Mouse (Mus musculus): ENCODE data around the gene Cyp4a10.
"Not testable (repeated sequence)": the region's sequence is repeated elsewhere in the genome, so short reads cannot be mapped to it uniquely, and the experiment has no call there.

Gene Cyp4a10

GRCm38 (mm10) chr4:115518000-115518399 lies at the start of gene Cyp4a10:
Gene Cyp4a10 (plus strand): TSS chr4:115518264.
- DNase-seq, result not testable (repeated sequence)

- DNase-seq, result not testable (repeated sequence)
Observed at GRCm38 (mm10) chr4:115473585-115473984, 44.5 kb upstream of the Cyp4a10 start.

GRCm38 (mm10) chr4:115476051-115476450 lies 42.0 kb upstream of the Cyp4a10 start:
- not testable (repeated sequence) for DNase-seq

GRCm38 (mm10) chr4:115481006-115481652 lies 36.9 kb upstream of the Cyp4a10 start:
- no peak for DNase-seq

GRCm38 (mm10) chr4:115496001-115496400 lies 22.1 kb upstream of the Cyp4a10 start, which contains the start of gene Cyp4a14:
Gene Cyp4a14 (minus strand): TSS chr4:115496142.
- DNase-seq, result no peak

GRCm38 (mm10) chr4:115497466-115497865 lies 20.6 kb upstream of the Cyp4a10 start:
- no peak for DNase-seq

- not testable (repeated sequence) for DNase-seq
Observed at GRCm38 (mm10) chr4:115513964-115514363, 4.1 kb upstream of the Cyp4a10 start.

GRCm38 (mm10) chr4:115519444-115519843 lies 1.4 kb downstream of the Cyp4a10 start:
- no peak for DNase-seq

GRCm38 (mm10) chr4:115521766-115522165 lies 3.7 kb downstream of the Cyp4a10 start:
- no peak for DNase-seq

- no peak for DNase-seq
Observed at GRCm38 (mm10) chr4:115545101-115545500, 27.0 kb downstream of the Cyp4a10 start.

- no peak for DNase-seq
Observed at GRCm38 (mm10) chr4:115546141-115546828, 28.2 kb downstream of the Cyp4a10 start.

GRCm38 (mm10) chr4:115552726-115553125 lies 34.7 kb downstream of the Cyp4a10 start:
- no peak for DNase-seq

- no peak for DNase-seq
Observed at GRCm38 (mm10) chr4:115555513-115555912, 37.4 kb downstream of the Cyp4a10 start.

- DNase-seq, result no peak
Observed at GRCm38 (mm10) chr4:115557861-115558561, 39.9 kb downstream of the Cyp4a10 start.

GRCm38 (mm10) chr4:115561236-115561635 lies 43.2 kb downstream of the Cyp4a10 start:
- DNase-seq, result not testable (repeated sequence)

GRCm38 (mm10) chr4:115563401-115563800 lies 45.3 kb downstream of the Cyp4a10 start, which contains the start of gene Cyp4a31:
Gene Cyp4a31 (plus strand): TSS chr4:115563649.
- no peak for DNase-seq

- not testable (repeated sequence) for DNase-seq
Observed at GRCm38 (mm10) chr4:115564469-115565225, 46.6 kb downstream of the Cyp4a10 start.

GRCm38 (mm10) chr4:115575255-115575654 lies 57.2 kb downstream of the Cyp4a10 start:
- no peak for DNase-seq

- DNase-seq, result no peak
Observed at GRCm38 (mm10) chr4:115575776-115576175, 57.7 kb downstream of the Cyp4a10 start.

GRCm38 (mm10) chr4:115583036-115583435 lies 65.0 kb downstream of the Cyp4a10 start:
- DNase-seq, result no peak
